8 mouse cellular contexts compared by ENCODE assay signal in the genomic region with DNA sequence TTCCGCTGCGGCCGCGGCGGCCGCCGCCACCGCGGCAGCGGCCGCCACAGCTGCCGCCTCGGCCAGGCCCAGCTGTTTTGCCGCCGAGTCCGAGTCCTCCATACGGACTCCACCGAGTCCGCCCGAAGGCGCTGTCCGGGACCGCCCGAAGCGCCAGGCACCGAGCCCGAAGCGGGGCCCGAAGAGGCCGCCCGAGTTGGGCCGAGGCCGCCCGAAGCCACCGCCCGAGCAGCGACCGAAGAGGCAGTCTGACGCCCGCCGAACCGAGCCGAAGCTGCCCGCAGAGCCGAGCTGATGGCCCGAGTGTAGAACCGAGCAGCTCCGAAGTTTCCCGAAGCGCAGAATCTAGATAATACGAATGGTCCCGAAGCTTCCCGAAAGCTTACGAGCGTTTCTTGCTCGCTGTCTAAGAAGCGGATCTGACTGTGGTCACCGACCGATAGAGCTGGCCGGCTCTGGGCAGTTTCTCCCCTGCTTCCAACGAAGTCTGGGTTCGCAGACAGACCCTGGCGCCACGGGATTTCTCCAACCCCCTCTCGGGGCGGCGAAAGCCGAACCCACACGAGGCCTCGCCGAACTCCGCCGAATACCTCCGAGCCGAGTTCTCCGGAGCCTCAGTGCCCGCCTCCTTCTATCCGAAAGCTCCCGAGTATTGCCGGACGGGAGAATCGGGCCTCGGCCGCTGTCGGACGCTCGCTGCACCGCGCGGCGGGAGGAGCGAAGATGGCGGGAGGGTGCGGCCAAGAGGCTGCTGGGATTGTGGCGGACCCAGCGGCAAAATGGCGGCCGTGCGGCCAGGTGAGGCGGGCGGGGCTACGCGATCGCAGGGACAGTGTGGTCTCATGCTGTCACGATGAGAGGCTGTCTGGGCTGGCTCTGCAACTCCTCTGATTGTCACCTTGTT. TPM values are rescaled to one million over a fixed set of nuclear protein-coding genes. Genes with fewer than 3 reads are reported as not detected.
DNase-seq lines count a peak whose midpoint lies in the region; ATAC-seq and TF ChIP-seq lines count a peak whose summit lies in the region.

A gene (minus strand): TSS at position 222 of the 904 bp plus-strand sequence.
A gene (plus strand): TSS at position 271 of the 904 bp plus-strand sequence.

- no peaks in the 10 kb centered on the region for H3K9me3 ChIP-seq in CH12.LX (replicated peaks; ENCODE audit: low read length)
- no peaks in the 10 kb centered on the region for H3K9me3 ChIP-seq in forebrain, embryonic 12.5 days
- no peaks in the 10 kb centered on the region for H3K9me3 ChIP-seq in heart, postnatal 0 days (replicated peaks; ENCODE audit: control insufficient read depth, low read length)
- H3K9me3 ChIP-seq in liver, embryonic 16.5 days (replicated peaks; ENCODE audit: control insufficient read depth, low read length), result no peaks in the 10 kb centered on the region
- no peaks in the 10 kb centered on the region for H3K9me3 ChIP-seq in neural tube, embryonic 13.5 days

- dilution Hi-C loops in CH12.LX (cut with MboI; ENCODE audit: extremely low pct_ligation_motif_present, extremely low pct_unique_long_range_greater_than_20kb, low sequenced_read_pairs), result no loop called here

- in situ Hi-C loops in CH12.LX (cut with MboI; ENCODE audit: low pct_ligation_motif_present, low pct_unique_long_range_greater_than_20kb, low sequenced_read_pairs), result no loop called here

- ATAC-seq in forebrain, embryonic 12.5 days (ENCODE audit: low FRiP score), result peak; percentile 95
- peak; percentile 94 for ATAC-seq in heart, postnatal 0 days (ENCODE audit: insufficient read depth, low read depth)
- ATAC-seq in liver, embryonic 16.5 days (ENCODE audit: low read depth), result peak; percentile 90
- peak; percentile 97 for ATAC-seq in neural tube, embryonic 13.5 days (ENCODE audit: low read depth)

- TF ChIP-seq CTCF in CH12.LX (conservative IDR thresholded peaks at IDR 0.05 in 1 of 2, IDR thresholded peaks at IDR 0.05 in 1 of 2; ENCODE audit: low read depth in 2 of 2, low read length in 2 of 2), result no peak
- no peak for TF ChIP-seq CTCF in heart, postnatal 0 days (IDR thresholded peaks at IDR 0.05; ENCODE audit: low read depth)
- 0 out of 2 replicates have a peak, but pooled peaks have one; percentile 4 for TF ChIP-seq CTCF in testis, adult 2 months (IDR thresholded peaks at IDR 0.05; ENCODE audit: control insufficient read depth, insufficient read depth, insufficient replicate concordance, low read depth, low read length)

- peak; percentile 95 for DNase-seq in CH12.LX (ENCODE audit: extremely low read depth)
- DNase-seq in c-Kit-positive CD71-positive TER-119-positive erythroid progenitor cells, embryonic 14.5 days (ENCODE audit: low spot score), result peak; percentile 97
- DNase-seq in heart, postnatal 0 days (ENCODE audit: low spot score), result peak; percentile 99
- DNase-seq in kidney, postnatal 4 days, result peak; percentile 100

- no peak for TF ChIP-seq EP300 in CH12.LX (IDR thresholded peaks at IDR 0.05; ENCODE audit: low read length)
- TF ChIP-seq EP300 in heart, postnatal 0 days (IDR thresholded peaks at IDR 0.05; ENCODE audit: low read depth), result no peak

- under 1% methylated on average over 104 of the region's 105 CpGs for WGBS in forebrain, embryonic 12.5 days
- under 1% methylated on average over 105 of the region's 105 CpGs for WGBS in heart, postnatal 0 days
- WGBS in liver, embryonic 16.5 days (ENCODE audit: insufficient replicate concordance), result under 1% methylated on average over 105 of the region's 105 CpGs
- whole genome bisulfite sequencing in neural tube, embryonic 13.5 days, result under 1% methylated on average over 101 of the region's 105 CpGs

- H3K9ac ChIP-seq in CH12.LX (ENCODE audit: insufficient read depth, low read depth), result peak within 1 kb of the TSS; percentile 92
- H3K9ac ChIP-seq in forebrain, embryonic 12.5 days, result peak within 1 kb of the TSS; percentile 83
- peak within 1 kb of the TSS; percentile 93 for H3K9ac ChIP-seq in heart, postnatal 0 days (replicated peaks; ENCODE audit: low read depth, low read length)
- peak within 1 kb of the TSS; percentile 96 for H3K9ac ChIP-seq in liver, embryonic 16.5 days (ENCODE audit: low read depth, low read length)
- peak within 1 kb of the TSS; percentile 94 for H3K9ac ChIP-seq in neural tube, embryonic 13.5 days

- peaks cover 4% of the 10 kb centered on the region for H3K79me2 ChIP-seq in CH12.LX (replicated peaks; ENCODE audit: control insufficient read depth, extremely low read depth, insufficient read depth, poor library complexity, severe bottlenecking)

- H3K4me3 ChIP-seq in CH12.LX (replicated peaks in 1 of 3; ENCODE audit: low read depth in 2 of 3, low read length in 2 of 3, poor library complexity in 1 of 3), result peak within 1 kb of the TSS; percentile 71 to 77 (median 73)
- H3K4me3 ChIP-seq in forebrain, embryonic 12.5 days (replicated peaks), result peak within 1 kb of the TSS; percentile 69
- peak within 1 kb of the TSS; percentile 71 for H3K4me3 ChIP-seq in heart, postnatal 0 days (ENCODE audit: low read depth, low read length)
- H3K4me3 ChIP-seq in liver, embryonic 16.5 days (ENCODE audit: low read depth, low read length), result peak within 1 kb of the TSS; percentile 81
- H3K4me3 ChIP-seq in neural tube, embryonic 13.5 days, result peak within 1 kb of the TSS; percentile 71
- H3K4me3 ChIP-seq in testis, adult 2 months (ENCODE audit: control insufficient read depth, low read depth, low read length), result peak within 1 kb of the TSS; percentile 95

- no peak for TF ChIP-seq RAD21 in CH12.LX (IDR thresholded peaks at IDR 0.05; ENCODE audit: low read depth, low read length)

- no peaks in the 10 kb centered on the region for H3K27me3 ChIP-seq in CH12.LX (replicated peaks)
- no peaks in the 10 kb centered on the region for H3K27me3 ChIP-seq in forebrain, embryonic 12.5 days
- no peaks in the 10 kb centered on the region for H3K27me3 ChIP-seq in heart, postnatal 0 days (ENCODE audit: control insufficient read depth, insufficient read depth, low read length)
- no peaks in the 10 kb centered on the region for H3K27me3 ChIP-seq in liver, embryonic 16.5 days (ENCODE audit: control insufficient read depth, insufficient read depth, low read depth, low read length)
- no peaks in the 10 kb centered on the region for H3K27me3 ChIP-seq in neural tube, embryonic 13.5 days
- H3K27me3 ChIP-seq in testis, adult 2 months (ENCODE audit: control insufficient read depth, insufficient read depth, low read length), result no peaks in the 10 kb centered on the region

- peak within 1 kb of the TSS; percentile 80 for H3K27ac ChIP-seq in CH12.LX (ENCODE audit: insufficient read depth, low read depth)
- H3K27ac ChIP-seq in forebrain, embryonic 12.5 days, result peak within 1 kb of the TSS; percentile 99
- H3K27ac ChIP-seq in heart, postnatal 0 days (ENCODE audit: low read depth), result peak within 1 kb of the TSS; percentile 100
- peak within 1 kb of the TSS; percentile 99 for H3K27ac ChIP-seq in liver, embryonic 16.5 days (ENCODE audit: low read length)
- peak within 1 kb of the TSS; percentile 100 for H3K27ac ChIP-seq in neural tube, embryonic 13.5 days (replicated peaks)
- peak within 1 kb of the TSS; percentile 98 for H3K27ac ChIP-seq in testis, adult 2 months (ENCODE audit: control insufficient read depth, insufficient read depth, low read depth, low read length)

- TF ChIP-seq POLR2A in CH12.LX (IDR thresholded peaks at IDR 0.05; ENCODE audit: low read depth, low read length), result peak; percentile 93
- TF ChIP-seq POLR2A in testis, adult 2 months (IDR thresholded peaks at IDR 0.05; ENCODE audit: control insufficient read depth, low read depth, low read length), result peak; percentile 97

- H3K4me1 ChIP-seq in CH12.LX (ENCODE audit: control insufficient read depth in 1 of 2, insufficient read depth in 2 of 2), result peaks cover 17 to 36% of the 10 kb centered on the region in 2 experiments
- H3K4me1 ChIP-seq in forebrain, embryonic 12.5 days, result peaks cover 31% of the 10 kb centered on the region
- H3K4me1 ChIP-seq in heart, postnatal 0 days (ENCODE audit: control insufficient read depth, insufficient read depth), result peaks cover 21% of the 10 kb centered on the region
- H3K4me1 ChIP-seq in liver, embryonic 16.5 days (ENCODE audit: control insufficient read depth, low read depth, low read length), result peaks cover 23% of the 10 kb centered on the region
- H3K4me1 ChIP-seq in neural tube, embryonic 13.5 days (replicated peaks), result peaks cover 39% of the 10 kb centered on the region
- H3K4me1 ChIP-seq in testis, adult 2 months (ENCODE audit: control insufficient read depth, insufficient read depth, low read length), result peaks cover 8% of the 10 kb centered on the region

- peaks cover 11 to 43% of the 10 kb centered on the region in 2 experiments for H3K36me3 ChIP-seq in CH12.LX (replicated peaks in 1 of 2; ENCODE audit: control insufficient read depth in 1 of 2, insufficient read depth in 1 of 2, low read length in 1 of 2)
- H3K36me3 ChIP-seq in forebrain, embryonic 12.5 days (replicated peaks), result peaks cover 24% of the 10 kb centered on the region
- peaks cover 15% of the 10 kb centered on the region for H3K36me3 ChIP-seq in heart, postnatal 0 days (replicated peaks; ENCODE audit: control insufficient read depth, insufficient read depth, low read length)
- H3K36me3 ChIP-seq in liver, embryonic 16.5 days (ENCODE audit: control insufficient read depth, insufficient read depth), result peaks cover 8% of the 10 kb centered on the region
- H3K36me3 ChIP-seq in neural tube, embryonic 13.5 days, result peaks cover 22% of the 10 kb centered on the region
- no peaks in the 10 kb centered on the region for H3K36me3 ChIP-seq in testis, adult 2 months (ENCODE audit: control insufficient read depth, insufficient read depth, low read length)

- H3K4me2 ChIP-seq in CH12.LX (ENCODE audit: insufficient read depth, low read depth, poor library complexity, severe bottlenecking), result peak within 1 kb of the TSS; percentile 75
- peak within 1 kb of the TSS; percentile 86 for H3K4me2 ChIP-seq in forebrain, embryonic 12.5 days
- peak within 1 kb of the TSS; percentile 94 for H3K4me2 ChIP-seq in heart, postnatal 0 days (ENCODE audit: low read depth, low read length)
- peak within 1 kb of the TSS; percentile 99 for H3K4me2 ChIP-seq in liver, embryonic 16.5 days (ENCODE audit: low read depth, low read length)
- peak within 1 kb of the TSS; percentile 95 for H3K4me2 ChIP-seq in neural tube, embryonic 13.5 days

RNA-seq across cellular contexts. Expression of the first gene that starts in this region (rescaled TPM):
- total RNA-seq in CH12.LX (2012; rRNA removed) (10.0 and 10.7 TPM in 2 replicates), CH12.LX (2014; rRNA removed) (3.5 and 5.7 TPM in 2 replicates)
- polyA plus RNA-seq in CH12.LX (2012; ENCODE audit: insufficient read length, low read depth), result 31.6 and 37.7 TPM in 2 replicates
- 74.0 and 78.4 TPM in 2 replicates for polyA plus RNA-seq in forebrain, embryonic 12.5 days (2016; fragmentation: Nextera tagmentation; extraction: Ambion mirVana)
- total RNA-seq in heart, postnatal 0 days (2014; rRNA removed; ENCODE audit: low replicate concordance), result 26.4 and 30.6 TPM in 2 replicates
- polyA plus RNA-seq in heart, postnatal 0 days (2015; fragmentation: Nextera tagmentation; extraction: Ambion mirVana), result 21.2 and 22.0 TPM in 2 replicates
- 11.6 and 13.6 TPM in 2 replicates for polyA plus RNA-seq in liver, embryonic 16.5 days (2015; fragmentation: Nextera tagmentation; extraction: Ambion mirVana)
- polyA plus RNA-seq in neural tube, embryonic 13.5 days (2015; fragmentation: Nextera tagmentation; extraction: Ambion mirVana), result 150 and 156 TPM in 2 replicates
- polyA plus RNA-seq in testis, adult 2 months (2012; rRNA removed), result 8.3 and 9.1 TPM in 2 replicates

RNA-seq across cellular contexts. Expression of the second gene that starts in this region (rescaled TPM):
- total RNA-seq in CH12.LX (2012; rRNA removed) (7.4 and 8.5 TPM in 2 replicates), CH12.LX (2014; rRNA removed) (6.4 and 8.3 TPM in 2 replicates)
- 8.2 and 9.9 TPM in 2 replicates for polyA plus RNA-seq in CH12.LX (2012; ENCODE audit: insufficient read length, low read depth)
- polyA plus RNA-seq in forebrain, embryonic 12.5 days (2016; fragmentation: Nextera tagmentation; extraction: Ambion mirVana), result 59.9 and 63.6 TPM in 2 replicates
- total RNA-seq in heart, postnatal 0 days (2014; rRNA removed; ENCODE audit: low replicate concordance), result 23.6 and 33.0 TPM in 2 replicates
- 29.8 and 29.9 TPM in 2 replicates for polyA plus RNA-seq in heart, postnatal 0 days (2015; fragmentation: Nextera tagmentation; extraction: Ambion mirVana)
- polyA plus RNA-seq in liver, embryonic 16.5 days (2015; fragmentation: Nextera tagmentation; extraction: Ambion mirVana), result 13.9 and 16.7 TPM in 2 replicates
- 58.7 and 60.8 TPM in 2 replicates for polyA plus RNA-seq in neural tube, embryonic 13.5 days (2015; fragmentation: Nextera tagmentation; extraction: Ambion mirVana)
- polyA plus RNA-seq in testis, adult 2 months (2012; rRNA removed), result 42.3 and 44.2 TPM in 2 replicates

Comparison
In these comparisons a context has a peak if more than half of its experiments do, and no peak if none do; other contexts are left out.
1. Peak in every context shown above with its lines: DNase-seq, ATAC-seq, H3K4me3 ChIP-seq and H3K27ac ChIP-seq.